Mouse (Mus musculus): ENCODE measurements around the gene Dennd1b. TPM values are rescaled to one million over a fixed set of nuclear protein-coding genes. Genes with fewer than 3 reads are reported as not detected.
A peak's percentile ranks its signal among the peaks of the same experiment; 100 is the strongest.

Dennd1b gene
- total and polyA plus RNA-seq, 2 experiments from 2014 or later, result 8.9 to 19.8 TPM

DNA sequence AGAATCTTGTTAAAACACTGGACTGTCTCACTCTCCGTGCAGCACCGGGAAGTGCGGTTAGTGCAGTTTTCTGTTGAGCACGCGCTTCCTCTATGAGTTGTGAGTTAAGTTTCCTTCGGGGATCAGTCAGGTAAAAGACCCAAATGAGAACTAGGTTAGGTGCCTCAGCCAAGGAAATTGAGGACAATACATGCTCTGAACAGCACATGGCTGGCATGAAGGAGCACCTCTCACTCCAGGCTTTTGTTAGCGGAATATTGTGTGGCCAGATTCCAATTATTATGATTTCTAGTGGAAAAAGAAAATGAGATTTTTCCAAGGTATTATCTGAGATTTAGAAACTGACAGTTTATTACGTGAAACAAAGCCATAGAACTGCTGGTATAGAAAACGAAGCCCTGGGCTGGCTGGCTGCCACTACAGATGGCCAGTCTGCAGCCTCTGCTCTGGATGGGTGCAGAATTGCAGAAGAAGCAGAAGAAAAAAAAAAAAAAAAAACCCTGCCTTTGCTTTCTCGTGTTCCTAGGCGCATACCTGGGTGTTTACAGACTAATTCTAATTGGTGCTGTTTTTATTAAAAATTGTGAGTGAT, 86.7 kb downstream of the Dennd1b start:
- no peaks in the 10 kb centered on the region for H3K9me3 ChIP-seq (ENCODE audit: low read length)
- 0 out of 2 replicates have a peak overlapping the region, but pooled peaks have one; percentile 7 for H3K27ac ChIP-seq (ENCODE audit: low read depth, low read length)
- no peak overlapping the region for H3K4me3 ChIP-seq (ENCODE audit: low read depth, low read length)
- H3K4me2 ChIP-seq (ENCODE audit: low read depth, low read length, poor library complexity, severe bottlenecking), result no peak overlapping the region
- no peak for ATAC-seq (ENCODE audit: low FRiP score)
- H3K4me1 ChIP-seq (ENCODE audit: insufficient read depth, low read length), result no peaks in the 10 kb centered on the region
- H3K27me3 ChIP-seq (ENCODE audit: insufficient read depth, low read length), result no peaks in the 10 kb centered on the region
- H3K36me3 ChIP-seq (ENCODE audit: insufficient read depth, low read length), result 0 out of 2 replicates have a peak, but pooled peaks cover 3% of the 10 kb centered on the region
- H3K9ac ChIP-seq (replicated peaks; ENCODE audit: low read length, poor library complexity, severe bottlenecking), result no peak overlapping the region
- no peak for TF ChIP-seq CTCF (IDR thresholded peaks at IDR 0.05)
- 60% methylated on average over 11 of the region's 11 CpGs for WGBS
- DNase-seq (ENCODE audit: low spot score), result peak; percentile 56

DNA sequence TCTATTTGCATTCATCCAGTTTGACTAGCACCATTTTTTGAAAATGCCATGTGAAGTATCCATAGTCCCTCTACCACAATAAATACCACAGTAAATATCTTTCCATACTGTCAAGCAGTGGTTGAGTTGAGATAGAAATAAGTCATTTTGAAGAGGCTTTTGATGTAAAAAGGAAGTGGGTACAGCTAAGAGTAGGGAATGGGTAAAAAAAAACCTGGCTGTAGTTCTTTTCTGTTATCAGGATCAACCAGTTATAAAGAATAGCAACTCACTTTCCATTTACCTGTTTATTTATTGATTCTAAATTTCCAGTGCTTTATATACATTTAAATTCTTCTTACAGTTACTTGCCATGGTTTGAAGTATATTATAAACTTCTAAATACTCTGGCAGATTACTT, 89.8 kb downstream of the Dennd1b start:
- ATAC-seq (ENCODE audit: low FRiP score), result no peak
- Histone ChIP-seq H3K4me3 (ENCODE audit: low read depth, low read length) (no peak overlapping the region), H3K27ac (ENCODE audit: low read depth, low read length) (no peak overlapping the region), H3K9ac (replicated peaks; ENCODE audit: low read length, poor library complexity, severe bottlenecking) (no peak overlapping the region), H3K4me2 (ENCODE audit: low read depth, low read length, poor library complexity, severe bottlenecking) (no peak overlapping the region), H3K4me1 (ENCODE audit: insufficient read depth, low read length) (no peaks in the 10 kb centered on the region), H3K27me3 (ENCODE audit: insufficient read depth, low read length) (no peaks in the 10 kb centered on the region), H3K36me3 (ENCODE audit: insufficient read depth, low read length) (0 out of 2 replicates have a peak, but pooled peaks cover 6% of the 10 kb centered on the region), H3K9me3 (ENCODE audit: low read length) (no peaks in the 10 kb centered on the region)
- DNase-seq (ENCODE audit: low spot score), result no peak
- no peak for TF ChIP-seq CTCF (IDR thresholded peaks at IDR 0.05)

DNA sequence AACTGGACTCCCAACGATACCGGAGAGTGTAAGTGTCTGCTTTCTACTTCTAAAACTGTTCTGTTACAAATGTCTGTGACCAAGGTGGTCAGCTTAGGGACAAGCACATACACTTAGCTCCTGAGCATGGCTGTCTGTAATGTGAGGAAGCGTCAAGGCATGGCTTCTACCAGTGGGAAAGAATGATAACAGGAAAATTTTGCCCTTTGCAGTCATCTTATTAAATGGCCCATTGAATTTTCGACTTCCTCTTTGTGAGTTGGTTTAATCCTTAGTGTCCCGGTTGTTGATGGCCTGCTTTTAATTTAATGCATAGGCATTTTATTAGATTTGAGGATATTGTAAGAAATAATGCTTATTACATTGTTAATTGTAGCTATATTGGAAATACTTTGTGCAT, 97.1 kb downstream of the Dennd1b start:
- WGBS, result 90% methylated on average over 5 of the region's 5 CpGs
- TF ChIP-seq CTCF (IDR thresholded peaks at IDR 0.05), result no peak
- Histone ChIP-seq H3K9ac (replicated peaks; ENCODE audit: low read length, poor library complexity, severe bottlenecking) (no peak overlapping the region), H3K4me1 (ENCODE audit: insufficient read depth, low read length) (no peaks in the 10 kb centered on the region), H3K9me3 (ENCODE audit: low read length) (no peaks in the 10 kb centered on the region), H3K4me2 (ENCODE audit: low read depth, low read length, poor library complexity, severe bottlenecking) (no peak overlapping the region), H3K27me3 (ENCODE audit: insufficient read depth, low read length) (no peaks in the 10 kb centered on the region), H3K27ac (ENCODE audit: low read depth, low read length) (no peak overlapping the region), H3K36me3 (ENCODE audit: insufficient read depth, low read length) (0 out of 2 replicates have a peak, but pooled peaks cover 3% of the 10 kb centered on the region), H3K4me3 (ENCODE audit: low read depth, low read length) (no peak overlapping the region)
- ATAC-seq (ENCODE audit: low FRiP score) (no peak), DNase-seq (ENCODE audit: low spot score) (no peak)

DNA sequence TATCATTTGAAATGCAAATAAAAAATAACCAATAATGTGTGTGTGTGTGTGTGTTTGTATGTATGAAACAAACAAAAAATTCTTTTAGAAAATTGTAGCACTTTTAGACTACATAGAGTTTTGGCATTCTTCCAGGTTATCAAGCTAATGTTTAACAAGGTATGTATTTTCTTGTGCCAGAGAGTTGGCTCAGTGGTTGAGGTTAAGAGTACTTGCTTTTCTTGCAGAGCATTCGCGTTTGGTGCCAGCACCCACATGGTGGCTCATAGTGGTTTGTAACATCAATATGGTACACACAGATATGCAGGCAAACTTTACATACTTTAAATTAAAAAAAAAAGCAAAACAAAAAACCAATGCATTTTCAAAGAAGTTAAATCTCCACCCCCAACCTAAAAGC, 101.5 kb downstream of the Dennd1b start:
- WGBS, result 90% methylated on average over 2 of the region's 2 CpGs
- Histone ChIP-seq H3K4me1 (ENCODE audit: insufficient read depth, low read length) (no peaks in the 10 kb centered on the region), H3K4me2 (ENCODE audit: low read depth, low read length, poor library complexity, severe bottlenecking) (no peak overlapping the region), H3K27me3 (ENCODE audit: insufficient read depth, low read length) (no peaks in the 10 kb centered on the region), H3K27ac (ENCODE audit: low read depth, low read length) (no peak overlapping the region), H3K36me3 (ENCODE audit: insufficient read depth, low read length) (no peaks in the 10 kb centered on the region), H3K4me3 (ENCODE audit: low read depth, low read length) (no peak overlapping the region), H3K9me3 (ENCODE audit: low read length) (no peaks in the 10 kb centered on the region), H3K9ac (replicated peaks; ENCODE audit: low read length, poor library complexity, severe bottlenecking) (no peak overlapping the region)
- TF ChIP-seq CTCF (IDR thresholded peaks at IDR 0.05), result no peak
- ATAC-seq (ENCODE audit: low FRiP score) (no peak), DNase-seq (ENCODE audit: low spot score) (no peak)

DNA sequence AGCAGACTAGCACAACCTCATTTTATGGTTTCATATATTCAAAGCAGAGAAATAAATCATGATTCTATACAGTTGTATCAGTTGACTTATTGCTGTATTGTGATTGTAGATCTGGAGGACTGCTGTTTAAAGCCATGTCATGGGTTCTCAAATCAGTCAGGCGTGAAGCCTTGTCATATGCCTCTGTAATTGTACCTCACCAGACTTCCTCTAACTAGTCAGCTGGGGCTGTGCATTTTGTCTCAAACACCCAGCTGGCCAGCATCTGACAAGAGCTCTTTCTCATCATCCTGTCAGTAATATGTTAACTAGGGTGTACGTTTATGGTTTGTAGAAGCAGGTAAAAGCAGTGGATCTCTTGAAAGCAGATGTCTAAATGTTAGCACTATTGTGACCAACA, 104.0 kb downstream of the Dennd1b start:
- Histone ChIP-seq H3K4me1 (ENCODE audit: insufficient read depth, low read length) (no peaks in the 10 kb centered on the region), H3K9ac (replicated peaks; ENCODE audit: low read length, poor library complexity, severe bottlenecking) (no peak overlapping the region), H3K27ac (ENCODE audit: low read depth, low read length) (no peak overlapping the region), H3K4me3 (ENCODE audit: low read depth, low read length) (no peak overlapping the region), H3K4me2 (ENCODE audit: low read depth, low read length, poor library complexity, severe bottlenecking) (no peak overlapping the region), H3K27me3 (ENCODE audit: insufficient read depth, low read length) (no peaks in the 10 kb centered on the region), H3K9me3 (ENCODE audit: low read length) (no peaks in the 10 kb centered on the region), H3K36me3 (ENCODE audit: insufficient read depth, low read length) (no peaks in the 10 kb centered on the region)
- peak; percentile 10 for DNase-seq (ENCODE audit: low spot score)
- ATAC-seq (ENCODE audit: low FRiP score), result no peak
- WGBS, result 62% methylated on average over 2 of the region's 2 CpGs
- TF ChIP-seq CTCF (IDR thresholded peaks at IDR 0.05), result no peak

DNA sequence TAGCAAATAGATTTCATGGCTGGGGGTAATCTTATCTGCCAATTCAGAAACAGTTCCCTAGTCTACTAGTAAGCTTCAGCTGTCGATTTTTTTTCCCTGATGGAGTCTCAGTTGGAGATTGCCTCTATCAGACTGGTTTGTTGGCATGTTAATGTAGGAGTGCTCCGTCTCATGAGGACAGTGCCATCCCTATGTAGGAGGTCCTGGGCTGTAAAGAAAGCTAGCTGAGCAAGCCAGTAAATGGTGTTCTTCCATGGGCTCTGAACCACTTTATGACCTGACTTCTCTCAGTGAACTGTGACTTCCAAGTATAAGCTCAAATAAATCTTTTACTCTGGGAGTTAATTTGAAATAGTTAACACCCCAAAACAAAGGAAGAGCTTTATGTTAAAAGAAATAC, 107.8 kb downstream of the Dennd1b start:
- H3K27me3 ChIP-seq (ENCODE audit: insufficient read depth, low read length), result no peaks in the 10 kb centered on the region
- no peak for ATAC-seq (ENCODE audit: low FRiP score)

More for the DNA sequence above, 107.8 kb downstream of the Dennd1b start:
- 50% methylated on average over 2 of the region's 2 CpGs for WGBS
- Histone ChIP-seq H3K4me2 (ENCODE audit: low read depth, low read length, poor library complexity, severe bottlenecking) (no peak overlapping the region), H3K4me3 (ENCODE audit: low read depth, low read length) (no peak overlapping the region), H3K27ac (ENCODE audit: low read depth, low read length) (no peak overlapping the region), H3K36me3 (ENCODE audit: insufficient read depth, low read length) (no peaks in the 10 kb centered on the region), H3K9me3 (ENCODE audit: low read length) (no peaks in the 10 kb centered on the region), H3K4me1 (ENCODE audit: insufficient read depth, low read length) (no peaks in the 10 kb centered on the region), H3K9ac (replicated peaks; ENCODE audit: low read length, poor library complexity, severe bottlenecking) (no peak overlapping the region)
- no peak for DNase-seq (ENCODE audit: low spot score)
- TF ChIP-seq CTCF (IDR thresholded peaks at IDR 0.05), result no peak

Data from midbrain, postnatal 0 days (tissue).